Mouse (Mus musculus) adrenal gland, postnatal 25 days (tissue): ENCODE results near the gene Ptgfrn. TPM values are rescaled to one million over a fixed set of nuclear protein-coding genes. Genes with fewer than 3 reads are reported as not detected.

ENCODE experiments used
- DNase-seq: peaks from one replicate; pipeline ENCODE4 v3.0.0; 2021; ENCODE audit warnings: mixed read lengths
- total RNA-seq: library from RNA; stranded (reverse); gene quantifications from 2 replicates; pipeline ENCODE4 v1.2.3, GENCODE M21; 2021

Gene Ptgfrn
- total RNA-seq, 1 experiment from 2014 or later = 45.2 TPM

DNA sequence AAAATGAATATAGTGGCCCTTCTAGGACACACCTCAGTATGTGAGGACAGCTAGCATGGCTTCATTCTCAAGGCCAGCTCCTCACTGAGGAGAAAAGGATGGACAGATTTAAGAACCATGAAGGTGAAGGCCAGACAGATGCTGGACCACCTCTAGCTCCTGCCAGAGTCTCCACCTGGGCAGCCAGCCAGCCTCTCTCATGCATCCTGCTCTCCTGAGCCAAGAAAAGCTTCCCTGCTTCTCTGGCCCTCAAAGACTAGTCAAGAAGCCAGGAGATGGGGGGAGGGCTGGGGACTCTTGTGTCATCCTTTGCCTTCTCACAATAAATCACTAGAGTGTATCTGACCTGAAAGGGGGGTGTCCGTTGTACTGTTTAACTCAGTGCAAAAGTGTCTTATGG, 31.7 kb downstream of the Ptgfrn start:
- peak; percentile 70 for DNase-seq

DNA sequence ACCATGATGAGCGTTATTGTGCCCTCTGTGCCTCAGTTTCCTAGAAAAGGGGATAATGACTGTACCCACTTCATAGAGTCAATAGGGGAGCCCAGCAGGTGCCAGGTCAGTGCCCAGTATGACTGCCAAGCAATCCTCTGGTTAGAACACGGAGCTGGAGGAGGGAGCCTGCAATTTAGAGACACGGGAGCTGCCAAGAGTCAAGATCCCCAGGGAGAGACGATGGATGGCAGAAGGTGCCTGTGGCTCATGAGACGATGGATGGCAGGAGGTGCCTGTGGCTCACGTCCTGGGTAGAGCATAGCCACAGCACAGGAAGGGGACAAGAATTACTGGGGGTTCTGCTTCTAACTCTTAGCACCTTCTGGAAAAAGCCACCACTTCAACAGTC, 32.4 kb downstream of the Ptgfrn start:
- no peak for DNase-seq

DNA sequence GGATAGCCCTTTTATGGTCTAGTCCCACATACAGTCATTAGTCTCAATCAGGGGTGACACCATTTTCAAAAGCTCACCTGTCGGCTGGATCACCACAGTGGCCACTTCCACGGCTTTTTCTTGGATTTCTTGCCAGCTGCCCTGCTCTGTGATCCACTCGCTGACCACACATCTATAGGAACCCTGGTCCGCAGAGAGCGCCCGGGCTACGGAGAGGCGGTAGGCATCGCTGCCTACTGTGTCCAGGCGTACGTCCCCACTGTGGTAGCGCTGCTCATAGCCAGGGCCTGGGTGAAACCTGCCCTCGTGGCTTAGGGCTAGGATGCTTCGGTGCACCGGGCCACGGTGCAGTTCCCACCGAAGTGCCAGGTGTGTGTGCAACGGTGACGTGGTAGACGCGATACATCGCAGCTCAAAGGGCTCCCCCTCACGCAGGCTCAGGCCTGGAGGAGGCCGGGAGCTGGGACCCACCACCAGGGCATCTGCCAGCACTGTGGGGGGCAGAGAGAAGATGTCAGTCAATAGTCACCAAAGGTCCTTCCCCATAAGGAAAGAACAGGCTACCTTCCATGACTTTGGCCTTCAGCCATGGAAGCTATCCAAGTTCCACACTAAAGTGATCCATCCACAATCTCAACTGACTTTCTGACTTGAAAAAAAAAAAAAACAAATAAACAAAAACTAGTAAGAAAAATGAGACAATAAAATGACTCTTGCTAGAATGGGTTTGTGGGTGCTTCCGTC, 32.9 kb downstream of the Ptgfrn start:
- no peak for DNase-seq

DNA sequence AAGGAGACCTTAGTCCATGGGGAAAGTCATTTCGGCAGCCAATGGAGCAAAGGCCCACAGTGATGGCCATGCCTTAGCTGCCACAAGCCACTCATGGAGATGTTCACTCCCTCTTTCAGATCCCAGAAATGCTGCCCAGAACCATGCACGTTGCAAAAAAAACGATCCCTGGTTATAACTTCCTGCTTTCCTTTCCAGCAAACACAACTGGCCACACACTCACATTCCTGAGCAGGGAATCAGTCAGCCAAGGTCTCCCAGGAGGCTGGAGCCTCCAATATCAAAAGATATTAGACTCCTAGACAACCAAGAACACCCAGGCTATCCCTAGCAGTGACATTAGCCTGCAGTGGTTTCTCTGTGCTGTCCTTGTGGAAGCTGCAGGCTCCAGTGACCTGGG, 34.2 kb downstream of the Ptgfrn start:
- no peak for DNase-seq

DNA sequence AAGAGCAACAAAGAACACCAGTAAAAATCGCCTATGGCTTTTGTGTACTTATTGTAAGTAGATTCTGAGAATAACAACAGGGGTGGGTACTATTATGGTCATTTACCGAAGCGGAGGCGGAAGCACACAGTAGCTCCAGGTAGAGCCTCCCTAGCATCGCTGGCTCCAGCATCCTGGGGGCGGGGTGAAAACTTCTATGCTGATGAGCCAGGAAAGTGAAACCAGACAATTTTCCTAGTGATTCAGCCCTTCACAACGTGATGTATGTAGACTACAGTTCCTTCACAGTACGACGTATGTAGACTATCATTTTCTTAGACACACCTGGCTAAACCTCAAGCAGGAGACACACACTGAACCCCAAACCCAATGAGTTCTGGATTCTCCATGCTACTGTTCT, 36.7 kb downstream of the Ptgfrn start:
- DNase-seq = no peak

DNA sequence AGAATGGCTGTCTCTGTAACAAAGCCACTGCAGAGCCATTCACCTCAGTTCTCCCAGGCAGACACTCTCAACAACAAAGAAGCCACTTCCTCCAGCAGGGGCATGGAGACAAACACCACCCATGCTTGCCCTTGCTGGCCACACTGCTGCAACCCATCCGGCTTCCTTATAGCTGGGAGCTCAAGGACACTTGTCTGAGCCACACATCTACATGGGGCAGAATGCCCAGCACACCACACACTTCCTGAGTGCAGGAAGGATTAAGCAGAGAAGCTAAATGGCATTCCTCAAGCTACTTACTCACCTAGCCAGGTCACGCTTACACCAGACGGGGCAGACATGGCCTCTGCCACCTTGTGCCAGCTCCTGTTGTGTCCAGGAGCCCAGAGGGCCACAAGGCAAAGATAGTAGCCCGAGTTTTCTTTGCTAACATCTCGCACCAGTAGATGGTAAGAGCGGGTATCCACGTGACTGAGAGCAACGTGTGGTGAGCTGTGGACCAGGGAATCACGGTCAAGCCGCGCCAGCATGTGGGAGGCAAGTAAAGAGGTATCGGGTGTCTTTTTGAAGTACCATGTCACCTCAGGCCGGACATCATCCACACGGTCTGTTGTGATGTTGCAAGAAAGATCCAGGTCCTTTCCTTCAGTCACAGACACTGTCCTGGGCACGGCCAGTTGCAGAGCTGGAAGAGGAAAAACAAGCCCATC, 37.4 kb downstream of the Ptgfrn start:
- DNase-seq = no peak

DNA sequence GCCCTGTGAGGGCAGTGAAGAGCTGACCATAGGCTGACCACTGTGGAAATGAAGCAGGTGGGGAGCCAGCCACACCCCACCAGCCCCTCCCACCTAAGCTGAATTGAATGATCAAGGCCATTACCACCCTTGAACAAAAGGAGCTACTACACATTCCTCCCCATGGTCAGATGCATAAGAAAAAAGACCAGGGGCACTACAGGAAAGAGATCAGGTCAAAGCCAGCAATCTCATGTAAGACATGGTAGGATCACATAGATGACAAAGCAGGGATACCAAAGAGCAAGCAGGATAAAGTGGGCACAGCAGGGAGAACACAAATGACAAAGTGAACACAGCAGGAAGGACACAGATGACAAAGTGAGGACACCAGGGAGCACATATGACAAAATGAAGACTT, 38.5 kb downstream of the Ptgfrn start:
- no peak for DNase-seq

DNA sequence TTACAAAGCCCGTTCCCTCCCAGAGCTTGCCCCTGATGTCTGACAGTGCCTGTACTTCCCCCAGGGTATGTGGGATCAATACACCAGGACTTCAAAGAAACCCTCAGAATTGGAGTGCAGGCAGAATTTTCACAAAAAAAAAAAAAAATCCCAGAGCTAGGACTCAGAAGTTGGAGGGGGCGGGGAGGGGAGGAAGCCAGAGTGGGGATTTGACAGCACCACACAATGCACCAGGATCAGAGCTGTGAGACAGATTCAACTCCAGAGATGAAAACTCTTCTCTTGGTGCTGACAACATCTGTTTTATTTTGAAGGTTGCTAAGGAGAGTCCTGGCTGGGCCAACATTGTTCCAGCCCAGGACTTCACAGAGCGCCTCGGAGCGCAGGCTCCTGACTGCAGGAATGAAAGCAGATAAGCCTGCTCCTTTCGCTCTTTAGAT, 39.3 kb downstream of the Ptgfrn start:
- DNase-seq = no peak

DNA sequence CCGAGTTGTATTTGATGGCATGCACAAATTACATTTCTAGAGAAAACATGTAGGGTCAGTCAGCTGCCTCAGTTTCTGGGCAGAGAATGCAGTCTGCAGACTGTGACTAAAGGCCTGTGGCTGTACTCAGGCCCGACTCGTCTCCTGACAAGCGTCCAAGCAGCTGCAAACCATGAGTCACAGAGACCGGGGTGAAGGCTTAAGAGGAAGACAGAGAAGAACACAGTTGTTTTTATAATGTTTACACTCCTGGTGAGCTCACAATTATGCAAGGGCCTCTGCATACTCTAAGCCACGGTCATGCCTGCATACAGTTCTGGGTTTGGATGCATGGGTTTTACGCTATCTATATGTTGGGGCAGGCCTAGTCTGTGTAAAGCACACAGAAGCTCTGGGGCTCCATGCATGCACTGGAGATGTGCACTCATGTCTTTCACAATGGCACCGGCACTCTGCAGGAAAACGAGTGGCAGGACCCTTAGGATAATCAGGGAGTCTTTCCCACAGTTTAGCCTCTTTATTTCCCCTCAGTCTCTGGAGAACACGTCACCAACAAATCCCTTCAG, 39.8 kb downstream of the Ptgfrn start:
- peak; percentile 68 for DNase-seq

DNA sequence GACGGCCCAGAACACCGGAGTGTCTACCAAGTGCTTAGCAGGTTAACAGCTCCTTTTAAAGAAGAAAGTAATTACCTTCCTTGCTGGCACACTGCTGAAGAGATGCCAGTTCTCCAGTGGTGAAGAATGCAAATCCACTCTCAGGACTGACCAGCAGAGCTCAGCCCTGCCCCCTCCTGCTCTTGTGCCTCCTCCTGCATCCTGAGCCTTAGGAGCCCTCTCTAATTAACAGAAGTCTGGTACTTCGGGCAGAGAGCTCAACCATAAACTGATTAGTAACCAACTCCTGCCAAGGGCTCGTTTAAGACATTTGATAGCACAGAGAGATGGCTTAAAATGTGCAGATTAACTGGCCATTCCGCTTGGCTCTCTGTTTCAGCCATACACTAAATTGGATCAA, 41.4 kb downstream of the Ptgfrn start:
- no peak for DNase-seq

DNA sequence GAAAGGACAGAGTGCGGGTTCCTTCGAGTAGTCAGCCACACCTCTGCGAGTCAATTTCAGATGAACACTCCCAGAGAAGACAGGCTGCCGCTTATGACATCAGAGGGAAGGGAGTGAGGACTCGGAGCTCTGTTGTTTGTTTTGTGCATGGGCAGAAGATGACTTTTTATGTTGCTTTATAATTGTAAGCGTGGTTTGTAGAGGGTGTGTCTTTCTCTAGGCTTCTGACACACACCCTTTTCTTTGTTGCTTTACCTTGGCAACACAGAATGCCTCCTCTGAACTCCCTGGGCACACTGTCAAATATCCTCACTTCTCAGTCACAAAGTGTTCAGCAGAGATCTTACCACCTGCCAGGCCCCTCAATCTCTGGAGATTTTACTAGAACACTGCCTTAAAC, 43.9 kb downstream of the Ptgfrn start:
- no peak for DNase-seq

DNA sequence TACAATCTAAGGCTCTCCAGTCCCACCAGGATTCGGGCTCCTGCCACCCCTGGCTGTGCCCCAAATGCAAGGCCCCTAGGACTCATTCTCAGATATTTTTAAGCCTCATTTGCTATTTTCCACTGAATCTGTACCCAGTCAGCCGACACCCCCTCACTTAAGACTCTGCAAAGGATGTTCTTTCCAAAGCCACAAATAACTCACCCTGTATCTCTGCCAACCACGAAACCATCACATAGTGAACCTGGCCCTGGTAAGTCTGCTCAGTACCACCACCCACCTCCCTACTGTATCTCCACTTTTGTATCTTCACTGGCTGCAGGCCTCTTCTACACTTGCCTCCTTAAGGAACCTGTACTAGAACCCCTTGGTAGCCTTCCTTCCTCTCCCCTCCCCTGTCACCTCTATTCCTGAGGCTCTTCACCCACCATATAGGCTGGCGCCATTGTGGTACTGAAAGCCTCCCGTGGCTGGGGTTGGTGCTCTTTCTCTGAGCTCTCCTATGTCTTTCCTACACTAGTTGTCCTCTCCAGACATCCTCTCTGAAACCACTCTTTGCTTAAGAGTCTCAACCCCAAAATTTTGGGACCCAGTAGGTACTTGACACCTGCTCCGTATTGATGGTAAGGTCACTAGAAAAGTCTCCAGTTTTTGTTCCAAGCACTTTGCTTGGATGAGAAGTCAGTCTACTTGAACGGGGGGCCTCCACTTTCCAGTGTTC, 48.1 kb downstream of the Ptgfrn start:
- DNase-seq = no peak

DNA sequence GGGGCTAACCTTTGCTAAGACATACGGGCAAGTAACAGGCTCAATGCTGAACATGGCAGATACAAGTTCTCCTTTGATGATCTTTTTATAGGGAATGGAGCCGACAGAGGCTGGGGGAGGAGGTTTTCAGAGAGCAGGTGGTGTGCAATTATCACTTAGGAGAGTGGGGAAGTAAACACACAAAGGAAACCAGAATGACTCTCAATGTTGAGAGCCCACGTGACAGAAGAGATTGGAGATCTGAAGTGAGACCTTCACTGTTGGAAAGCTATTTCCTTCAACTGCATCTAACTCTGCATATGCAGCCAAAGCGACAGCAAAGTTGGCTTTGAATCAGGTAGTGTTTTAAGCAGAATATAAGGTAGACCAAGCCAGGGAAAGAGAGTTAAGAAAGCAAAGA, 50.9 kb downstream of the Ptgfrn start:
- no peak for DNase-seq

DNA sequence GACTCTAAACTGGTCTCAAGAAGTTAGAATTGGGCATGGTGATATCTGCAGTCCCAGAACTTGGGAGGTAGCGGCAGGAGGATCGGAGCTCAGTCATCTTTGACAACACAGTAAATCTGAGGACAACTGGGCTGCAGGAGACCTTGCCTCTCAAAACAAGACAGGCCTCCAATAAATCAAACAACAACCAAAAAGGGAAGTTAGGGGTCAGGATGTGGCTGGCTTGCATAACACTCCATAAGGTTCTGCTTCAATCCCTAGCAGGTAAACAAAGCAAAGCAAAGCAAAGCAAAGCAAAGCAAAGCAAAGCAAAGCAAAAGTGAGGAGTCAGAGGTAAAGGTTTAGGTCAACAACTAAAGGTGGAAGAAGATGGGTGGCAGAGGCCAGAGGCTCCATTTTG, 51.9 kb downstream of the Ptgfrn start:
- DNase-seq = no peak

DNA sequence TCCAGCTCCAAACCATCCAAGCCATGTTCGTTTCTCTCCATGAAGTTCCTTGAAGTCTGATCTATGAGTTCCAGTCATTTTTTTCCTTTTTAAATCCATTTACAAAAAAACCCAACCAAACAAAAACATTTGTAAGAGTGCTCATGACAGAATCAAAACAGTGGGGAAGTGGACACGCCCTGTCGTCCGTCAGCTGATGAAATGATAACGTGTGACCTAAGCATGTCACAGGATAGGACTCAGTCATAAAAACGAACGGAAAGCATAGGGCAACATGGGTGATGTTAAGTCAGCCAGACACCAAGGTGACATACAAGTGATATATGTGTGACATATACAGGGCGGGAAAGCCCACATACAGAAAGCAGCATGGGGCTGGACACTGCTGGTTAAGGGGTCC, 54.9 kb downstream of the Ptgfrn start:
- DNase-seq = no peak

DNA sequence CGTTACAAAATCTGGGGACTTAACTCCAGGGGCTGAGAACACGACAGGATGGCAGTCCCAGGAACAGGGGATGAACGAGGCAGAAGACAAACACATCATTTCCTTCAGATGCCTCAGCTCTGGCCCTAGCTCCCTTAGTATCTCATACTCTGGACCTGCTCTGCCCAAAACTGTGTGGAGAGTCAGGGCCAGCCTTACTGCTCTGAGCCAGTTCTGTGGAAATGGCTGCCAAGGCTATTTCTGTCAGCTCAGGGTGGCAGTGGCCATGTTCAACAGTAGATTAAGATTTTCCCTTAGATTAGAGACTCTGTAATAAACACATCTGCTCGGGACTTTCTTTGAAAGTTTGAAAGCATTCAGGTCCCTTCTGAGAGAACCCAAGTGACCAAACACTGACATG, 58.5 kb downstream of the Ptgfrn start:
- no peak for DNase-seq

DNA sequence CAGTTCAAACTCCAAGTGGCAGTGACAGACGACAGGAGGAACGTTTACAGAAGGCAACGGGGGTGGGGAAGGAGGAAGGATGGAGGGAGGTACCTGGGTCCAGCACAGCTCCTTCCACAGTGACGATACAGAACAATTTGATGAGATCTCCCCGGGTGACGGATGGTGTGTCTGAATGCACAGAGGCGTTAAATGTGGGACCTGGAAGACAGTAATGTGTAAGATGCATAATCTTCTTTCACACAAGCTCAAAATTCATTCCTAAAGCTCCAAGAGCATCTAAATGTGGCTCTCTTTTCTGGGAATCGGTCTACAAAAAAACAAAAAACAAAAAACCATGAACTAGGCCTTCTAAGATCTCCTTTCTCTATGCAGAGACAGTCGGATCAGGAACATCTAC, 60.1 kb downstream of the Ptgfrn start:
- no peak for DNase-seq

DNA sequence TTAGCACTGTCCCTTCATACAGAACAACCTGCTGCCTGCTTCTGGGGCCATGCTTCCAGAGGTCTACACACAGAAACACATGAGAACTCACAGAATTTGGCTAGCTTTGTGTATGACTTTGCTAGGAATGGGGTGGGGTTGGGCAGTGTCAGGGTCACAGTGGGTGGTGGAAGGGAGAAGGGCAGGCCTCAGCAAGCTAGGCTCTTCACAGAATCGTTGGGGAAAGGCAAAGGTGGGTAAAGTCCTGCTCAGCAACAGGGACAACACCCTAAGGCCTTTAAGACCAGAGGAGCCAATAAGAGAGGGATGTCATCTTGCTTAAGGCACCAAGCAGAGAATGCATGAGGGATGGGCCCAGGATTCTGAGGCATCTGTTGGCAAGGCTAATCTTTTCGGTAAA, 61.3 kb downstream of the Ptgfrn start:
- no peak for DNase-seq

DNA sequence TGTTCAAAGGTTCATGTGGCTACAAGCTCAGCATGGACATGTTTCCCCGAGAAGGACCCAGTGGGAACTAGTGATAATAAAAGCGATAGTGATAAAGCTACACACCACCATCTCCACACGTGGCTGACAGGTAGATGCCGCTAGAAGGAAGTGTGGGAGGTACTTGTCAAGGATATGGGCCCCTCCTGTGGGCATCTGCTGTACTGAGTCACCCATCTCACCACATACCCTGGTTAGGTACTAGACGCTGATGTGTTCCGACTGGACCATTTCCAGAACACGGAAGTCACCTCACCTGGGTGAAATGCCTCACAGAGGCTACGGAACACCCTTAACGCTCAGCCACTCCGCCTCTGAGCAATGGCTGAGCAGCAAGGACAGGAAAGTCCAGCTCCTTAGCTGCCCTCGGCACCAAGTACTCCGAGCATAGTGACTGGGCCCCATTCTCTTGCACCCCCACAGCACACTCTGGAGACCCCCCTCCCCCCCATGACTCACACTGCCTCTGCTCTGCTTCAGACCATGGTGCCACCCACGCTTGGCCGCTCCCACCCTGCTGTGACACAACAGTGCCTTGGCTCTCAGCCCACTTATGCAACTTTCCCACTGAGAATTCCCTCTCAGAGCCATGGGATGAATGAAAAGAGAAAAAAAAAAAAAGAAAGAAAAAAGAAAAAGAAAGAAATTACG, 62.3 kb downstream of the Ptgfrn start:
- DNase-seq = peak; percentile 82

DNA sequence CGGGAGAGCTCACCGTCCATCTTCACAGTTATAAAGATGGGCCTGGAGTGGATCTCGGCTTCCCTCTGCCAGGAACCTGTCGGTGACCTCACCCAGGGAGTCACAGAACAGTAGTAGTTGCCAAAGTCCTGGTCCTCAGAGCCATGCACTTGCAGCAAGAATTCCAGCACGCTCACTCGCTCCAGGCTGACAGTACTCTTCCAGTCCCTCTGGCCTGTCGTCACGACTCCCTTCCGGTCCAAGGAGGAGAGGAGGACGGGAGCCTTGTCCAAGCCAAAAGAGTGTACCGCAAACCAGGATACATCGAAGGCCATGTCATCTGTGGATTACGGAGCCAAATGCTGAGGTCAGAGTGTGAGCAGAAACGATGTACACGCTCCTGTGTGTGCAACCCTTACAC, 64.6 kb downstream of the Ptgfrn start:
- DNase-seq = peak; percentile 48

DNA sequence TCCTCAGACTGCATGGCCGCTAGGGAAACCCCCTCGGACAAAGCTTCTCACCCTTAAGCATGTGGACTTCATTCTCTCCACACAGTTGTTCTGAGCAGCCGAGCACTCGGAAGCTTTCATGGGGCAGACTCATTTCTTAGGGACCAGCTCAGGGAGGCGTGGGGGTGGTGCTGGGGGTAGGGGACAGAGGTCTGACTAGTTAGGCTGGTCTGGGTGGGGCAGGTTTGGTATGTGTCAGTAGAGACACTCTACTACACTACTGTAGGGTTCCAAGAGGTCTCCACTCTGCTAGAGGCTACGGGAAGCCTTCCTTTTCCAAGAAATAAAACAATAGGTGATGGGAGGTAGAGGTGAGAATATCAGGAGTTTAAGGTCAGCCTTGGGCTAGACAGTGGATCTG, 65.4 kb downstream of the Ptgfrn start:
- no peak for DNase-seq

DNA sequence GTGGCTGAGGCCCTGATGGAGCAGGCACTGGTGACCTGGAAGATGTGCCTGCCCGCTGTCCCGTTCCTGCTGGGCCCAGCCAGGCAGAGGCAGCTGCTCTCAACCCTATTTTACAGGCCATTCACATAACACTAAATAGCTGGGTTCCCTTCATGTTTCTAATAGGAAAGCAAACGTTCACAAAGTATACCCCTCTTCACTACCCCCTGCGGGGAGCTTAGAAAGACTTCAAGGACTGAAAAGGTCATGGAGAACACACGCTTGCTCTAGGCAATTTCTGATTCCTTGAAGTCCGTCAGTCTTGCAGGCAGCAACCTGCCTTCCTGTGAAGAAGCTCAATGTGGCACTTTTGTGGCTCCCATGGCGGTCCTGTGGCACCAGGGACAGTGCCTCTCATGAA, 68.1 kb downstream of the Ptgfrn start:
- no peak for DNase-seq
